Mouse (Mus musculus): Measurements from ENCODE around the gene Aldoc. TPM values are rescaled to one million over a fixed set of nuclear protein-coding genes. Genes with fewer than 3 reads are reported as not detected.
A peak's percentile ranks its signal among the peaks of the same experiment; 100 is the strongest.

Aldoc gene
- total and polyA plus RNA-seq, 2 experiments from 2014 or later, result 693 to 822 TPM

GRCm38 (mm10) chr11:78328512-78329056 lies 5.8 kb downstream of the Aldoc start:
- Histone ChIP-seq H3K27ac (peak overlapping the region; percentile 43), H3K4me2 (ENCODE audit: low read depth, low read length) (peak overlapping the region; percentile 88), H3K27me3 (ENCODE audit: insufficient read depth, low read length) (no peaks in the 10 kb centered on the region), H3K4me1 (ENCODE audit: insufficient read depth, low read length) (peaks cover 8% of the 10 kb centered on the region), H3K4me3 (ENCODE audit: low read length) (peak overlapping the region; percentile 81), H3K9me3 (ENCODE audit: low read length) (no peaks in the 10 kb centered on the region), H3K9ac (replicated peaks; ENCODE audit: low read length) (peak overlapping the region; percentile 85), H3K36me3 (ENCODE audit: insufficient read depth, low read length) (peaks cover 4% of the 10 kb centered on the region; the same call in 1 of the 2 replicates)
- under 1% methylated on average over 35 of the region's 41 CpGs for WGBS
- peak; percentile 69 for ATAC-seq
- no peak for TF ChIP-seq CTCF (IDR thresholded peaks at IDR 0.05; ENCODE audit: low read depth)
- DNase-seq (ENCODE audit: low spot score), result no peak

DNA sequence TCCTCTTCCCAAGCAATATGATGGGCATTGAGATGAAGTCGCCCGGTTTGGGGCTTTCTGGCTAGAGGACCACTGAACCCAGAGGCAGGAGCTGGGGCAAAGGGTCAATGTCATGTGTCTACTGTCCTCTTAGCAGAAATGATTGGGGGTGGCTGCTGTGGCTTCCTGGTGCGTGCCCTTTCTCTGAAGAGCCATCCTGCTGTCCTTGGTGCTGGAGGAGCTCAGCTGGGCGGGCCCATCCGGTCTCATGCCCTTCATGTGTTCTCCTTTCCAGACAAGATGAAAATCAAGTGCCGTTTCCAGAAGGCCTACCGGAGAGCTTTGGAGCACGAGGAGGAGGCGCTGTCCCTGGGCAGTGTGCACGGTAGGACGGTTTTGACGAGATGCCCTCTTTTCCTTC lies 9.9 kb downstream of the Aldoc start:
- no peak for TF ChIP-seq CTCF (IDR thresholded peaks at IDR 0.05; ENCODE audit: low read depth)
- Histone ChIP-seq H3K4me1 (ENCODE audit: insufficient read depth, low read length) (no peaks in the 10 kb centered on the region), H3K36me3 (ENCODE audit: insufficient read depth, low read length) (peaks cover 18% of the 10 kb centered on the region), H3K27ac (no peak overlapping the region), H3K9me3 (ENCODE audit: low read length) (no peaks in the 10 kb centered on the region), H3K9ac (replicated peaks; ENCODE audit: low read length) (no peak overlapping the region), H3K4me3 (ENCODE audit: low read length) (no peak overlapping the region), H3K4me2 (ENCODE audit: low read depth, low read length) (no peak overlapping the region), H3K27me3 (ENCODE audit: insufficient read depth, low read length) (no peaks in the 10 kb centered on the region)
- DNase-seq (ENCODE audit: low spot score) (no peak), ATAC-seq (no peak)
- 93% methylated on average over 12 of the region's 12 CpGs for WGBS

DNA sequence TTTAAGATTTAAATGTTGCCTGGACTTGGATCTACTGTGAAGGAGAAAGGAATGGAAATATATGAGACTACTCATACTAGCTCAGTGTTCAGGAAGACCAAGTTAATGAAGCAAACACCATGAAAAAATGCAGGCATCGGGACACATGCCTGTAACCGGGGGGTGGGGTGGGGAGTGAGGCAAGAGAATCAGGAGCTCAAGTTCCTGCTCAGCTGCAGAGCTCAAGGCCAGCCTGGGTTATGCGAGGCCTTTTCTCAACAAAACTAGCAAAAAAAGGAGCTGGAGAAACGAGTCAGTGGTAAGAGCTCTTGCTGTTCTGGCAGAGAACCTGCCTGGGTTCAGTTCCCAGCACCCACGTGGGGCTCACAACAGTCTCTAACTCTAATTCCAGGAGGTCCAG lies 11.2 kb downstream of the Aldoc start:
- Histone ChIP-seq H3K27me3 (ENCODE audit: insufficient read depth, low read length) (no peaks in the 10 kb centered on the region), H3K27ac (no peak overlapping the region), H3K9me3 (ENCODE audit: low read length) (no peaks in the 10 kb centered on the region), H3K36me3 (ENCODE audit: insufficient read depth, low read length) (peaks cover 22% of the 10 kb centered on the region), H3K4me2 (ENCODE audit: low read depth, low read length) (no peak overlapping the region), H3K4me1 (ENCODE audit: insufficient read depth, low read length) (no peaks in the 10 kb centered on the region), H3K9ac (replicated peaks; ENCODE audit: low read length) (no peak overlapping the region), H3K4me3 (ENCODE audit: low read length) (no peak overlapping the region)
- ATAC-seq, result no peak
- no peak for DNase-seq (ENCODE audit: low spot score)
- 96% methylated on average over 5 of the region's 5 CpGs for WGBS
- TF ChIP-seq CTCF (IDR thresholded peaks at IDR 0.05; ENCODE audit: low read depth), result no peak

- TF ChIP-seq CTCF (IDR thresholded peaks at IDR 0.05; ENCODE audit: low read depth), result no peak
- no peak overlapping the region for H3K4me3 ChIP-seq (ENCODE audit: low read length)
- no peak overlapping the region for H3K9ac ChIP-seq (replicated peaks; ENCODE audit: low read length)
- peaks cover 46% of the 10 kb centered on the region for H3K36me3 ChIP-seq (ENCODE audit: insufficient read depth, low read length)
- H3K27me3 ChIP-seq (ENCODE audit: insufficient read depth, low read length), result no peaks in the 10 kb centered on the region
- no peaks in the 10 kb centered on the region for H3K9me3 ChIP-seq (ENCODE audit: low read length)
- no peak overlapping the region for H3K4me2 ChIP-seq (ENCODE audit: low read depth, low read length)
- no peak for DNase-seq (ENCODE audit: low spot score)
- WGBS, result 96% methylated on average over 8 of the region's 8 CpGs
- H3K4me1 ChIP-seq (ENCODE audit: insufficient read depth, low read length), result no peaks in the 10 kb centered on the region
- no peak overlapping the region for H3K27ac ChIP-seq
- no peak for ATAC-seq
Observed at GRCm38 (mm10) chr11:78337040-78337439, 14.3 kb downstream of the Aldoc start.

GRCm38 (mm10) chr11:78341702-78342101 lies 18.9 kb downstream of the Aldoc start:
- Histone ChIP-seq H3K4me2 (ENCODE audit: low read depth, low read length) (no peak overlapping the region), H3K9ac (replicated peaks; ENCODE audit: low read length) (no peak overlapping the region), H3K27ac (no peak overlapping the region), H3K9me3 (ENCODE audit: low read length) (no peaks in the 10 kb centered on the region), H3K36me3 (ENCODE audit: insufficient read depth, low read length) (peaks cover 32% of the 10 kb centered on the region), H3K4me3 (ENCODE audit: low read length) (no peak overlapping the region), H3K27me3 (ENCODE audit: insufficient read depth, low read length) (no peaks in the 10 kb centered on the region), H3K4me1 (ENCODE audit: insufficient read depth, low read length) (peaks cover 15% of the 10 kb centered on the region; the same call in 1 of the 2 replicates)
- ATAC-seq, result no peak
- no peak for TF ChIP-seq CTCF (IDR thresholded peaks at IDR 0.05; ENCODE audit: low read depth)
- WGBS, result 82% methylated on average over 12 of the region's 12 CpGs
- DNase-seq (ENCODE audit: low spot score), result no peak

- Histone ChIP-seq H3K9ac (replicated peaks; ENCODE audit: low read length) (peak within 1 kb of the TSS; percentile 93), H3K27ac (peak within 1 kb of the TSS; percentile 86), H3K4me2 (ENCODE audit: low read depth, low read length) (peak within 1 kb of the TSS; percentile 83), H3K4me1 (ENCODE audit: insufficient read depth, low read length) (peaks cover 15% of the 10 kb centered on the region; the same call in 1 of the 2 replicates), H3K36me3 (ENCODE audit: insufficient read depth, low read length) (peaks cover 26% of the 10 kb centered on the region), H3K9me3 (ENCODE audit: low read length) (no peaks in the 10 kb centered on the region), H3K27me3 (ENCODE audit: insufficient read depth, low read length) (no peaks in the 10 kb centered on the region), H3K4me3 (ENCODE audit: low read length) (peak within 1 kb of the TSS; percentile 86)
- DNase-seq (ENCODE audit: low spot score) (peak; percentile 89), ATAC-seq (peak; percentile 70)
- WGBS, result 1% methylated on average over 59 of the region's 66 CpGs
- no peak for TF ChIP-seq CTCF (IDR thresholded peaks at IDR 0.05; ENCODE audit: low read depth)
Observed at GRCm38 (mm10) chr11:78343381-78344327, 20.9 kb downstream of the Aldoc start, which contains the start of gene Unc119. Gene Unc119 (plus strand): TSS chr11:78343482.
